Mouse (Mus musculus) lung, postnatal 14 days (tissue): Measurements from ENCODE around the gene Atp1a2.

ENCODE experiments used
- DNase-seq: peaks from one replicate; pipeline ENCODE4 v3.0.0; 2021

The Atp1a2 gene

GRCm38 (mm10) chr1:172302851-172303250 is 5.0 kb upstream of the Atp1a2 start:
- no peak for DNase-seq

GRCm38 (mm10) chr1:172302311-172302710 is 4.4 kb upstream of the Atp1a2 start:
- DNase-seq, result no peak

GRCm38 (mm10) chr1:172301180-172301579 is 3.3 kb upstream of the Atp1a2 start:
- no peak for DNase-seq

- peak; percentile 24 for DNase-seq
These were observed 2.4 kb upstream of the Atp1a2 start for GRCm38 (mm10) chr1:172300247-172300646.

- DNase-seq, result no peak
These were observed 1.7 kb upstream of the Atp1a2 start for GRCm38 (mm10) chr1:172299528-172299927.

- DNase-seq, result peak; percentile 36
These were observed 901 bp downstream of the Atp1a2 start for GRCm38 (mm10) chr1:172296816-172297510.

DNA sequence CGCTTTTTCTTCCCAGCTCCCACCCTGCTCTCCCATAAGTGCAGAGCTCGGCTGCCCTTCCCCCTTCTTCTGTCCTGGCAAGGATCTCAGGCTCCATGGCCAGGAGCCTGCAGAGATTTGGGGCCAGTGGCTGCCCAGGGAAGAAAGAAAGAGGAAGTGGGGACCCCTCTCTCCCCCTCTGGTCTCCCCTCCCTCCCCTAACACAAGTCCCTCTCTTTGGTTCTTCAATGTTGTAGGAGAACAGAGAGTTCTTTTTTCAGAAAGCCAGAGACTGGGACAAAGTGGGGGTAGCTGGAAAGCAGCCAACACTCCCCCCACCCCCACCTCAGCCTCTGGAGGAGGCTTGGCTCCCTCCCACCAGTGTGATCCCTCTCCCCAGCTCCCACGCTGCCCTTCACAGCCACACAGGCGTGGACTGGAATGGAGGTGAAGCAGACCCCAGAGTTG is 2.1 kb downstream of the Atp1a2 start:
- DNase-seq, result no peak

DNA sequence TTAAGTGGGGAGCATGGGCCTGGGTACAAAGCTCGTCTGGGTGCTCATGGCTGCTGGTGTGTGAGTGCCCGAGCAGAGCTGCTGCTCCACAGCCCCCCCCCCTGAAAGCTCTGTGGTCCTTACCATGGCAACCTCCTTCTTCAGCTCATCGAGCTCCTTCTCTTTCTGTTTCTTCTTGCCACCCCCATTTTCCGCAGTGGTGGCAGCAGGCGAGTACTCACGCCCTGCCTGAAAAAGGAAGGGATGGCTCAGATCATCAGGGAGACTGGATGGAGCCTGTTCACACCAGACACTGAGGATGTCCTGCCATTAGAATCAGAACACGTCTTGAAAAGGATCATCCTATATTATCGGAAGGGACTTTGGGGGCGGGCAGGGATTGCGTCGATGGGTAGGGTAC is 4.4 kb downstream of the Atp1a2 start:
- DNase-seq, result no peak

DNA sequence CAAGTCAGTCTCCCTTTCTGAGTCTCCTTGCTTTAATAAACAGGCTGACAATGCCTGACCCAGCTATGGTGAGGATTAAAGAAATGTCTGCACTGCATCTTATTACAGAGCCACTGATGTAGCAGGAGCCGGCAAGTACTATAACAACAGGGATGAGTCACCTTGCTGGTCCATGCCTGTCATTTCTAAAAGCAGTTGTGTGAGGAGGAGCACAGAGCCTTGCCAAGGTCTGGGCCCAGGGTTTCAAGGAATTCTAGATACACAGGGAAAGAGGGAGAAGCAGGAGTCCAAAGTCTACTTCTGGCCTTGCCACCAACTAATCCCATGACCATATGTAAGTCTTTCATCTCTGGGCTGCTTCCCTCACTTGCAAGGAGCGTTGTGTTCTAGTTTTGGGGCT is 5.0 kb downstream of the Atp1a2 start:
- DNase-seq, result no peak

- DNase-seq, result no peak
These were observed 8.3 kb downstream of the Atp1a2 start for GRCm38 (mm10) chr1:172289617-172289946.

DNA sequence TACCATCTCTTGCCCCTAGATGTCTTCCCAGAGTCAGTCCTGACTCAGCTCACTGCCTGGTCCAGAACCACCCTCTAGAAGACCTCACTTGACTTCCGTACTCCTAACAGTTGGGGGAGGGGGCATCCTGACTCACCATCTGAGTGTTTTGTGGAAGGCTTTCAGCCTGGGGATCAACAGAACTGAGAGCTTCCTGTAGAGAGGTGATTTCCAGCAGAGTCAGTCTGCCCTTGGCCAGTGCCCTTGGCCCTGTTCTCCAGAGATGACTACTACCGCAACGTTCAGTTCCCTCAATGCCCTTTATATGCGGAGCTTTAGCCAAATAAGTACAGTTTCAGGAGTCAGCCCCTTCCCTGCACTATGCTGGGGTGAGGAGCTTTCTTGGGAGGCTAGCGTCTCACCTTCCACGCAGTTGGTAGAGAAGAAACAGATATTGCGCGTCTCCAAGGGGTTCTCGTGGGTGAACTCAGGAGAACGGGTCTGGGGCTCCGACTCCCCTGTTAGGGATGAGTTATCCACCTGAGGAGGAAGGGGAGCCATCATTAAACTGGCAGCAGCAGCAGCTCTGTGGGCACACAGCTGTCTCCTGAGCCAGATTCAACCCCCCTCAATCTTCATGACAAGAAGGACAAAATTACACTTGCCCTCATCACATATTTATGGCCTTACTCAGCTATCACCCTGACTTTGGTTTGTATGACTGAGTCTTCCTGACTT is 8.8 kb downstream of the Atp1a2 start:
- DNase-seq, result no peak

GRCm38 (mm10) chr1:172286740-172287139 is 11.1 kb downstream of the Atp1a2 start:
- DNase-seq, result no peak

GRCm38 (mm10) chr1:172284221-172284620 is 13.6 kb downstream of the Atp1a2 start:
- no peak for DNase-seq

DNA sequence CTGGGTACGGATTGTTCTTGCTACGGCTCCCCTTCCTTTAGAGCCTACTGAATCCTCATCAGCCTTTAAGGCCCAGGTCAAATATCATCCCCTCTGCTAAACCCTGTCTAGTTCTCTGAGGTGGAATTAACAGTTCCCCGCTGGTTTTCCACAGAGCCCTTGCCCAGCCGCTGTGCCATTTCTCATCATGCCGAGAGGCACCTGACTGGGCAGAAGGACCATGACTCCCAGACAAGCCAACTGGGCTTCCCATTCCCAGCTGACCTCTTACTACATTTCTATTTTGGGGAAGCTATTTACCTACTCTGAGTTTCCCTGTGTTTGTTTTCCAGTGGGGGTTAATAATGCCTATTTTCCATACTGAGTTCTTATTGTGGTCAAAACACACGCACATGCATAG is 14.8 kb downstream of the Atp1a2 start:
- DNase-seq, result no peak

GRCm38 (mm10) chr1:172281522-172282254 is 16.2 kb downstream of the Atp1a2 start:
- no peak for DNase-seq

GRCm38 (mm10) chr1:172279768-172280509 is 17.9 kb downstream of the Atp1a2 start:
- no peak for DNase-seq

DNA sequence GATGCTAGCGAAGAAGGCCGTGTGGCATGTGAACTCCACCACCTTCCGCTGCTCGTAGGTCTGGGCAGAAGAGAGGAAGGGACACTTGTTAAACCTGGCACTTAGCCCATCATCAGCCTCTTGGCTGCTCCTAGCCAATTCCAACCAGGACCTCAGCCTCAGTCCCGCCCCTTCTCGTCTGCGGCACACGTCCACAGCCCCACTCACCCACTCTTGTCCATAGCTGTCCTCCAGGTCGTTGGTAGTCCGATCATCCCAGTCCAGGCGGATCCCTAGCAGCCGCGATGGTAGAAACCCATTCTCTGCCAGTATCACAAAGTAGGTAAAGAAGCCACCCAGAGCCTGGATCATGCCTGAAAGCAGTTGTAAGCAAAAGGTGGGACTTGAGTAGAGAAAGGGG is 19.5 kb downstream of the Atp1a2 start:
- no peak for DNase-seq

DNA sequence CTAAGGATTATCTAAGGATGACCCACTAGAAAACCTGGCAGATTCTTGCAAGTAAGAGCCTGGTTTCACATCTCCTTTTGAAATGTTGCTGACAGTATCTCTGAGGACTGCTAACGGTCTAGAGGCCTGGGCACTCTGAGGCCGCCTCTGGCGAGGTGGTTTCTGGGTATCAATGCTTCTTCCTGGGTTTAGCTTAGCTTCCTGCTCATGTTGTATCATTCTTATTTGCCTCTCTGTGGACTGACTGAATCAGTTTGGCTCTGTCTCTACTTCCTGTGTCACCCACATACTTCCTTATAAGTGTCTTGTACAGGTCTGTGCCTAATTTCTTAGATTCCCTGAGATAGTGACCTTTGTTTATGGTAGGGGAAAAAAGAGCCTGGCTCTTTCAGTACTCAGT is 20.7 kb downstream of the Atp1a2 start:
- DNase-seq, result no peak

DNA sequence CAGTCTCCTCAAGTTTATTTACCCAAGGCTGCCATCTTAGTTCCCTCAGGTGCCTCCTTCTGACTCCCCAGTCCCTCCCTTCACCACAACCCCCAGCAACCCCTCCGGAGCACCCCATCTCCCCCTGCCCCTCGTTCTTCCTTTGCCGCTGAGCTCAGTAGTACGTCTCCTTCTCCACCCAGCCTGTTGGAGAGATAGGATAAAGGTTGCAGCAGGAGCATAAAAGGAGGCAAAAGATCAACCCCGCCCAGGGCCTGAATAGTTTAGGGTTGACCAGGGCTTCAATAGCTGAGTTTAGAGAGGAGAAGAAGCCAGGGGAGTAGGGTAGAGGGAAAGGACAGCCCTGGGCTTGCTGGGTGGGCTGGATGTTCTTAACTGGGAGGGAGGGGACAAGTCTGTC is 23.3 kb downstream of the Atp1a2 start:
- no peak for DNase-seq

- no peak for DNase-seq
These were observed 23.7 kb downstream of the Atp1a2 start for GRCm38 (mm10) chr1:172274116-172274515.

DNA sequence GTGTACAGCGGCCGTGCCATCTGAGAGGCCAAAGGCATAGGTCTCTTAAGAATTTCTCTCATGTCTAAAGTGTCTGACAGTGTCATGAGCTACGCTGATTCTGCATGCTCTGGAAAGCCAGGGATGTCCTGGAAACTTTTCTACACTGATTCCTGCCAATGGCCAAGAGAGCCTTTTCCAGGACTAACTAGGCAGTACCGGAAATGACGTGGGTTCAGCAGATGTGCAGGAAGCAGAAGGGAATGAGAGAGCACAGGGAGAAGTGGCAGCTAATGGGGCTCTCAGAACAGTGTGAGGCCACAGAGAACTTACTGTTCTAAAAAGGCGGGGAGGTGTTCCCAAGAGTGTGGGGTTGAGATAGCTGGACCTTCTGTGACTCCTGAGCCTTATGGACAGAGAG is 24.5 kb downstream of the Atp1a2 start:
- DNase-seq, result no peak

- no peak for DNase-seq
These were observed 26.1 kb downstream of the Atp1a2 start for GRCm38 (mm10) chr1:172271765-172272164.

DNA sequence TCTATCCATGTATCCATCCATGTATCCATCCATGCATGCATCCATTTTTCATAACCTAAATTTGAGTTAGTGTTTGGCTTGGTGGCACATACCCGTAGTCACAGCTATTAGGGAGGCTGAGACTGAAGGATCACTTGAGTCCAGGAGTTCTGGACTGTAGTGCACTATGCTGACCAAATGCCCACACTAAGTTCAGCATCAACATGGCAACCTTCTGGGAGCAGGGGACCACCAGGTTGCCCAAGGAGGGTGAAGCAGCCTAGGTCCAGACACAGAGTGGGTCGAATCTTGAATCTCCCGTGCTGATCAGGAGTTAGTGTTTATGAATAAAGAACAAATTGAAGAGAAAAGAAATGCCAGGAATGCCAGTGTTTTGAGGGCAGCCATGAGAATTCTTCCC is 26.7 kb downstream of the Atp1a2 start:
- no peak for DNase-seq
